Mouse (Mus musculus): Measurements from ENCODE around the gene Hnf4a. TPM values are rescaled to one million over a fixed set of nuclear protein-coding genes. Genes with fewer than 3 reads are reported as not detected.
"Not testable (repeated sequence)": the region's sequence is repeated elsewhere in the genome, so short reads cannot be mapped to it uniquely, and the experiment has no call there.

Hnf4a gene
- not detected for total RNA-seq (2021)
- long read RNA-seq, experiment 1: 0 reads
- long read RNA-seq, experiment 2: 0 reads

DNA sequence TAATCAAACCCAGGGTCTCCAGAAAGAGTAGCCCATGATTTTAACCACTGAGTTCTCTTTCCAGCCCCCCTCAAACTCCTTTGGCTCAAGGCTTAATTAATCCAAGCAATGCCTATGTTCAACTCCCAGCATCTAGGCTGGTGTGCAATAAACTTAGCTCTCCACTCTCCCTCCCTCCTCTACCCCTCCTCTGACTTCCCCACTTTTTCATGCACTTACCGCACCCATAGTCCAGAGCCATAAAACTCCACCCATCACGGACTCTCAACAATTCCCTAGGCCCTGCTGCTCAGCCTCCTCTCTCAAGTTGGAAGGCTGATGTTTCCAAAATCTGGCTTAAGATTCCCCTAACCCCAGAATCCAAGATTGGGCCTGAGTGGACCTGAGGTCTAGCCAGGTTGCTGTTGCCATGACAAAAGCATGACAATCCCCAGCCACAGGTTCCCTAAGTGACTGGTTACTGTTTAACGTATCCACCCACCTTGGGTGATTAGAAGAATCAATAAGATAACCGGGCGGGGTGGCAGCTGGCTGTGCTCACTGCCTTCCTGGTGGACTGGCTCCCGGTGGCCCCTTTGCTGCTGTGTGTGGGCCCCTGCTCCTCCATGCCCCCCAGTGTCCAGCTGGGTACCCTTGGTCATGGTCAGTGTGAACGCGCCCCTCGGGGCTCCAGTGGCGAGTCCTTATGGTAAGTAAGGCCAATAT is at the start of gene Hnf4a:
Hnf4a (plus strand) TSS at position 509 of the 705 bp plus-strand sequence.
- intact Hi-C loops (cut with DNase I): no loop called here
- TF ChIP-seq CTCF (IDR thresholded peaks at IDR 0.05): no peak
- DNase-seq (ENCODE audit: extremely low spot score in 1 of 2, low spot score in 2 of 2): no peak
- H3K27ac ChIP-seq: no peak within 1 kb of the TSS
- no peak within 1 kb of the TSS for H3K4me3 ChIP-seq

DNA sequence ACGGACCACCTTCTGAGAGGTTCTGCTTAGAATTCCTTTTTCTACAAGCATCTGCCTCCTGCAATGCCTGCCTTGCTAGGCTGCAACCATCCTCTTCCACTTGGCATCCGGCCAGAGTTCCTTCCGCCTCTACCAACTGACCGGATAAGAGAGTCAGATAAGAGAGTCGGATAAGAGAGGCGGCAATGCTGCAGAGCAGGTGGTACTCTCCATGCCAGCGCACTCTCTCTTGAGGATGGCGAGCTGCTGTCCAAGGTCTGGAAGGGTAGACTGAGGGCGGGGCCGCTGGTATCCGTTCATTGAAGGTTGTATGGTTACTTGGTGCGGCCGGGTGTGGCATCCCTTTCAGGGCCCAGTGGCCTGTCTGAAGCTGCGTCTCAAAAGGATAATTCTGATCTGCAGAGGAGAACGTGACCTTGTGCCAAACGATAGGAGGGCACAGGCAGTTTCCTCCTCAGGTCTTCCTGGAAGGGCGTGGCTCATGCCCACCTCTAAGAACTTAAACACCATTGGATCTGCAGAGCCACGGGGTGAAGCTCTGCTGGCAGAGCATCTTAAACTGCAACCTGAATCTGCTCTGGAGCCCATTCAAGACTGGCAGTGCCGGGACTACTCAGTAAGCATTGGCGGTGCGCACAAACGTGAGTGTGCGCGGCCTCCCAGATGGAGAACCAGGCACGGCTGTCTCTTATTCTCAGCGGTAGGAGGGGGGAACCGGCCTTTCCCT is 47.9 kb upstream of the Hnf4a start:
- intact Hi-C loops (cut with DNase I): no loop called here
- peak overlapping the region; percentile 1; the same call in 1 of the 2 replicates for H3K4me3 ChIP-seq

DNA sequence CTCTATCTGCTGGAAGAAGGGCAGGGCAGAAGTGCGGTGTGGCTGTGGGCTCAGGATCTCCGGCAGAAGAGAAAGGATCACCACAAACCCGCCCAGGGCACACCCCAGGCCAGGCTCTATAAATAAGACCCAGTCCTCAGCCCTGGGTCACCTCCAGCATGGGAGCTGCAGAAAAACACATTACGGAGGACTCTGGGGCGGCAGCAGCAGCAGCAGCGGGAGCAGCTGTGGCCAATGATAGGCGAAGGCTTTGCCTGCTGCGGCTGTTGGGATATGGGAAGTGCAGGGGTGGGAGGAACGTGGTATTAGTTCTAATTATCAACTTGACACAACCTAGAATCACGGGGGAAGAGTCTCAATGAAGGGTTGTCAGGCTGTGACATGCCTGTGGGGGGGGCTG is 47.2 kb upstream of the Hnf4a start:
- H3K27ac ChIP-seq: peak overlapping the region; percentile 28; the same call in 1 of the 2 replicates
- 0 out of 2 replicates have a peak overlapping the region, but pooled peaks have one; percentile 1 for H3K4me3 ChIP-seq
- intact Hi-C loops (cut with DNase I): no loop called here
- no peak for DNase-seq (ENCODE audit: extremely low spot score in 1 of 2, low spot score in 2 of 2)
- no peak for TF ChIP-seq CTCF (IDR thresholded peaks at IDR 0.05)

More for the DNA sequence above, 47.9 kb upstream of the Hnf4a start:
- H3K27ac ChIP-seq: peak overlapping the region; percentile 28; the same call in 1 of the 2 replicates
- TF ChIP-seq CTCF (IDR thresholded peaks at IDR 0.05): no peak
- DNase-seq (ENCODE audit: extremely low spot score in 1 of 2, low spot score in 2 of 2): no peak

DNA sequence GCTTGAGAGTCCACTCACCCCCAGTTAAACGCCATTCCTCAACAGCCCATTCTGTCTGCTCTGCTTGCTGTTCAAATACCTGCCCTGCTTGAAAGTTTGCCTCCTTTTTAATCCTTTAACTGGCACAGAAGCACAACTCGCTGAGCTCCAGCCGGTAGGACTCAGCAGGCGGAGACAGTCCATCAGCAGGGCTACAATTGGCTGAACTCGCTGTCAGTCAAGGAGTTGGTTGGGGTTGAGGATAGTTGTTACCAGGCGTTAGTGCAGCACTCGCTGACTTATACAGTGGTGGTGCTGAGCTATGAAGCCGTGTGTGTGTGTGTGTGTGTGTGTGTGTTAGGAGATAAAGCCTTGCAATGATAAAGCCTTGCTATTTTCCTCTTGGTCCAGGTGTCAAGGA is 46.0 kb upstream of the Hnf4a start:
- TF ChIP-seq CTCF (IDR thresholded peaks at IDR 0.05): no peak
- no peak overlapping the region for H3K27ac ChIP-seq
- no peak overlapping the region for H3K4me3 ChIP-seq
- DNase-seq (ENCODE audit: extremely low spot score in 1 of 2, low spot score in 2 of 2): no peak
- intact Hi-C loops (cut with DNase I): no loop called here

DNA sequence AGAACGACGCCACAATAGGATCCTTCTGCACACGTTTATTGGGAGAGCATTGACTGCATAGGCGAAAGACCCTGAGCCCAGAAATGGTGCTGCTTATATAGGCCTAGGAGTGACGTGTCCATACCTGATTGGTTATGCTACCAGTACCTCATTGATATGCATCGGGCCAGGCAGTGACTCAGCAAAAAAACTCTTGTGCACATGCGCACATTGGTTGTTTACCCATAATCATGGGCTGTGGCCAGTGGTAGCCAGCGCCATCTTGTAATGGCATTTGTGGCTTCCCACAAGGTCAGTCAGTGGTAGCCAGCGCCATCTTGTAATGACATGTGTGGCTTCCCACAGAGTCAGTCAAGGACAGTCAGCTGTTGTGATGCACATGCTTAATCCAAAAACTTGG is 45.3 kb upstream of the Hnf4a start:
- H3K27ac ChIP-seq; intact Hi-C loops (cut with DNase I); H3K4me3 ChIP-seq; DNase-seq (ENCODE audit: extremely low spot score in 1 of 2, low spot score in 2 of 2): not testable (repeated sequence)

GRCm38 (mm10) chr2:163462386-163462785 is 44.2 kb upstream of the Hnf4a start:
- intact Hi-C loops (cut with DNase I): no loop called here
- TF ChIP-seq CTCF (IDR thresholded peaks at IDR 0.05): no peak
- H3K27ac ChIP-seq: no peak overlapping the region
- no peak for DNase-seq (ENCODE audit: extremely low spot score in 1 of 2, low spot score in 2 of 2)
- H3K4me3 ChIP-seq: no peak overlapping the region

DNA sequence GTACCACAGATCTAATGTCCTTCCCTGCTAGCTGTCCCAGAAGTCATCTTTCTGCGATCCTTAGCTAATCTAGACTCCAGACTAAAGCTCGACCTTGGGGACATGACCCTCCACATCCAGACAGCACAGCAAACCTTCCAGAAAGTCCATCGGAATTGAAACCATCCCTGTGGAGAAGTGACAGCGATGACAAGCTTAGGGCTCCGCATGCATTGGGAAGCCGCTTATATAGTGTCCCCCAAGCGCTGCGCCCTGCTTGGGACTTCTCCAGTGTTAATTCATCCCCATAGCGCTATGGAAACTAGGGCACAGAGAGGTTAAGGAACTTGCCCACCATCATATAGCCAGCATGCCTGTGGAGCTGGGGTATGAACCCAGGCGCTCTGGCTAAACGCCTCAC is 43.8 kb upstream of the Hnf4a start:
- Histone ChIP-seq H3K27ac (no peak overlapping the region), H3K4me3 (no peak overlapping the region)
- no peak for DNase-seq (ENCODE audit: extremely low spot score in 1 of 2, low spot score in 2 of 2)
- TF ChIP-seq CTCF (IDR thresholded peaks at IDR 0.05): no peak
- intact Hi-C loops (cut with DNase I): no loop called here

DNA sequence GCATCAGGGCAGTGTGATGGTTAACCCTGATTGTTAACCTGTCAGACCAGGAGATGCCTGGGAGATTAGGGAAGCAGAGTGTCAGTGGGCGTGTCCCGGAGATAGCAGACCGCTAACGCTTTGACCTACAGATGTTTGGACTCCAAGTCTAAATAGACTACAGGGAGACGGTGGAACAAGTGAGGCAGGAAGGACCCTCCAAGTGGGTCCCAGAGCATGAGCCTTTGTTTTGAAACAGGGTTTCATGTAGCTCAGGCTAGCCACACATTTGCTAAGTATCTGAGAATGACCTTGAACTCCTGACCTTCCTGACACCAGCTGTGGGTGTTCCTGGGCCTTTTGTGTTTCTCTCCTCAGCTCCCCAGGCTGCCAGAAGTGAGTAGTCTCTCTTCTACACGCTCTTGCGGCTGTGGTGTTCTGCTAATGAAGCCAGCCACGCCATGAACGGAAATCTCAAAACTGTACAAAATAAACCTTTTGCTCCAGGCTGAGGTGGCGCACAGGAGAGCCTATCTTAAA is 43.3 kb upstream of the Hnf4a start:
- Histone ChIP-seq H3K4me3 (no peak overlapping the region), H3K27ac (no peak overlapping the region)
- DNase-seq (ENCODE audit: extremely low spot score in 1 of 2, low spot score in 2 of 2): no peak
- no peak for TF ChIP-seq CTCF (IDR thresholded peaks at IDR 0.05)
- intact Hi-C loops (cut with DNase I): no loop called here

DNA sequence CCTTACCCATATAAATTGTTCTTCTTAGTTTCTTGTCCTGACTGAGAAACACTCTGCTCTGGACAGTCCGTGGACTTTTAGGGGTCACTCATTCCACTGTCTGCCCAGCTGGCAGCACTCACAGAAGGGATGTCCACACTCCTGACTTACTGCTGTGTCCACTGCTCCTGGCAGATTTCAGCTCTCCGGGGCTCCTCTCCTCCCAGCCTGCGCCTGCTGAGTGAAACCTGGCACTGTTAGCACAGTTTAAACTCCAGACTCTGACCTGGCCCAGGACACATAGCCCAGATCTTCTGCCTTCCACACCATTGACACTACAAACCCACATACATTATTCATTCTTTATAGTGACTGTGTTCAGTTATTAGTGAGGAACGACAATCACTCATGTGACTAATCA is 42.6 kb upstream of the Hnf4a start:
- H3K27ac ChIP-seq: no peak overlapping the region
- no peak for DNase-seq (ENCODE audit: extremely low spot score in 1 of 2, low spot score in 2 of 2)
- intact Hi-C loops (cut with DNase I): no loop called here
- no peak for TF ChIP-seq CTCF (IDR thresholded peaks at IDR 0.05)
- H3K4me3 ChIP-seq: no peak overlapping the region

GRCm38 (mm10) chr2:163464562-163464961 is 42.0 kb upstream of the Hnf4a start:
- Histone ChIP-seq H3K27ac (no peak overlapping the region), H3K4me3 (no peak overlapping the region)
- intact Hi-C loops (cut with DNase I): no loop called here
- no peak for DNase-seq (ENCODE audit: extremely low spot score in 1 of 2, low spot score in 2 of 2)
- TF ChIP-seq CTCF (IDR thresholded peaks at IDR 0.05): no peak

DNA sequence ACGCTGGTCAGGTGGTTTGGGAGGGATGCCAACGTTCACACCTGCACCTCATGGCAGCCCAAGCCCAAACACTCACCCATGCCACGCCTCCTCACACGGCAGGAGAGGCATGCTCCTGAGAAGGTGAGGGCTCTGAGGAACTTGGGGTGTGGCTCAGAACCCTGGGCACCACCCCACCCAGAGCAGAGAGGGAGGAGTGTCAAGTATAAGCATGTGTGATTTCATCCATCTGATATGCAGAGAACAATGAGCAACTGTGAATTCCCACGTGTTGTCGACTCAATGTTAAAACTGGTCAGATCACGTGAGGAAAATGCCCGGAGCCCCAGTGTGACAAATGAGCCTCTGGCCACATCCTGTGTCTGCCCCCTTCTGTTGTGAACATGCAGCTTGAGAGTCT is 39.8 kb upstream of the Hnf4a start:
- no peak for TF ChIP-seq CTCF (IDR thresholded peaks at IDR 0.05)
- intact Hi-C loops (cut with DNase I): no loop called here
- Histone ChIP-seq H3K27ac (no peak overlapping the region), H3K4me3 (no peak overlapping the region)
- DNase-seq (ENCODE audit: extremely low spot score in 1 of 2, low spot score in 2 of 2): no peak

DNA sequence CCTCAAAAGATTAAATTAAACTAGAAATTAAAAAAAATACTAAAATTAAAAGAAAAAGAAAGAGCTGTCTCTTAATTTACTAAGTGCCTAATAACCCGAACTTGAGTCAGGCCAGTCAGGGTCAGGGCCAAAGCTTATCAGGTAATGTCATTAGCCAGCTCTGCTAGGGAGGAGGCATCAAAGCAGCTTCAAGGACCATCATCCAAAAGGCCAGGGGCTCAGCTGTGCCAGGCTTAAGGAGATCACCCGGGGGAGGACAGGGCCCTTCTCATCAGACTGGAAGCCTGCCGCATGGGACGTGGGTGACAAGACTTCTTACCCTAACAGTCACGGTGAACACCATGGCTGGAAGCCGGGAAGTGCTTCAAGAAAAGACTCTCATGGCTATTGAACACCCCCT is 39.0 kb upstream of the Hnf4a start:
- Histone ChIP-seq H3K4me3 (no peak overlapping the region), H3K27ac (no peak overlapping the region)
- TF ChIP-seq CTCF (IDR thresholded peaks at IDR 0.05): no peak
- DNase-seq (ENCODE audit: extremely low spot score in 1 of 2, low spot score in 2 of 2): no peak
- intact Hi-C loops (cut with DNase I): no loop called here
